Mouse (Mus musculus) left cerebral cortex, postnatal 10 days (tissue): ENCODE measurements around the gene Mcts1. TPM values are rescaled to one million over a fixed set of nuclear protein-coding genes. Genes with fewer than 3 reads are reported as not detected.
A peak's percentile ranks its signal among the peaks of the same experiment; 100 is the strongest.

Experiments
- DNase-seq, 2 experiments: peaks; one replicate each; pipeline ENCODE4 v3.0.0; 2021 to 2022; ENCODE audit warnings: low spot score in 2 of 2, mixed read lengths in 1 of 2; ENCODE audit errors: extremely low spot score in 1 of 2
- intact Hi-C: fragments of 180-260 bp; cut with DNase I; formaldehyde crosslinking; loops from one replicate; pipeline ENCODE4 v1.15.1; 2025
- total RNA-seq, 2 experiments: library from RNA; stranded (reverse); gene quantifications; 2 replicates each; pipeline ENCODE4 v1.2.3; 2021

The Mcts1 gene
- total RNA-seq, result 10 to 100 TPM; 80.7 to 90.5 TPM

DNA sequence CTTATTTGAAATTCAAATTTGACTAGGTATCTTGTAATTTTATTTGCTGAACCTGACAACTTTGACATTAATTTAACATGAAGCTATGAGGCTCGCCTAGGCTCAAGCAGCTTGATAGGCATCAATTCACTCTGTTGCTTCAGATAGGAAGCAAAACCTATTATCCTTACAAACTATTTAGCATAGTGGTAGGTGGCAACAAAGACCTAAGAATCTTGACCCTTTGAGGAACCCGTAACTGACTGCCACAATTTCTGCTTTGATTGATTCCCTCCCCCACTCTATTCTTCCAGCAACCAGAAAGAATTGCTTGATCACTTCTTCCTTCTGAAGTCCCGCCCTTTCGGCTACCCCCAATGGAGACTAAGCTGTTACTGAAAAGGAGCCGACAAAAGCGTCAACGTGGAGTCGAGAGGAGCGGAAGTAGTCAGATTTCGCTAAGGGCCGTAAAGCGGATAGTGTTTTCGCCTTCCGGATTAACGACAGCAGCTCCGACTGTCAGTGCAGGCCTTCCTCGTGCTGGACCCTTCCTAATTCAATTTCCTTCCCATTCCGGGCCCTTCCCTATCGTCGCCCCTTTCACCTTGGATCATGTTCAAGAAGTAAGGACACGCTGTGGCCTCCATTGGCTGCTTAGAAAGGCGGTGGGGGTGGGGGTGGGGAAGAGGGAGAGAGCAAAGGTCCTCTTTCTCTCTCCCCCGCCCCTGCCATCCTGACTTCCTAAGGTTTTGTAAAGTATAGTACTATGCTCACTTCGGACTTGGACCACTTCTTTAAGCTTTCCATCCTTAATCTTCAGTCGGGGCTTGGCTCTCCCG is at the start of gene Mcts1:
Gene Mcts1 (plus strand): TSS at position 402 of the 818 bp plus-strand sequence.
- peak; percentile 72 to 81 for DNase-seq
- intact Hi-C loops, result loop anchor here (5.0 kb wide), 1 partner anchor 33 kb away; no protein-coding TSS in a partner anchor

DNA sequence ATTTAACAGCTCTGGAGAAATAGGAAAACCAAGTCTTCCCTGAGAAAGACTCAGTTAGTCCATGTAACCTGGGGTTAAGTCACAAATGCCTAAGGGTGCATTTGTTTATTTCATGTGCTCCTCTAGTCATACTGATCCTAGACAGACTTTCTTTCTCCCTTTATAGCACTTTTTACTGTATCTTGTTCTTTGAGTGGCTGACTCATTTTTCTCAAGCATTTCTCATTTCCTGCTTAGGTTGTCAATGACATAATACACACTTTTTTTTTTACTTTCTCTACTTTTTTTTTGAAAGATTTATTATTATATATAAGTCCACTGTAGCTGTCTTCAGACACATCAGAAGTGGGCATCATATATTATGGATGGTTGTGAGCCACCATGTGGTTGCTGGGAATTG is 47.1 kb upstream of the Mcts1 start:
- intact Hi-C loops, result no loop called here
- no peak for DNase-seq

DNA sequence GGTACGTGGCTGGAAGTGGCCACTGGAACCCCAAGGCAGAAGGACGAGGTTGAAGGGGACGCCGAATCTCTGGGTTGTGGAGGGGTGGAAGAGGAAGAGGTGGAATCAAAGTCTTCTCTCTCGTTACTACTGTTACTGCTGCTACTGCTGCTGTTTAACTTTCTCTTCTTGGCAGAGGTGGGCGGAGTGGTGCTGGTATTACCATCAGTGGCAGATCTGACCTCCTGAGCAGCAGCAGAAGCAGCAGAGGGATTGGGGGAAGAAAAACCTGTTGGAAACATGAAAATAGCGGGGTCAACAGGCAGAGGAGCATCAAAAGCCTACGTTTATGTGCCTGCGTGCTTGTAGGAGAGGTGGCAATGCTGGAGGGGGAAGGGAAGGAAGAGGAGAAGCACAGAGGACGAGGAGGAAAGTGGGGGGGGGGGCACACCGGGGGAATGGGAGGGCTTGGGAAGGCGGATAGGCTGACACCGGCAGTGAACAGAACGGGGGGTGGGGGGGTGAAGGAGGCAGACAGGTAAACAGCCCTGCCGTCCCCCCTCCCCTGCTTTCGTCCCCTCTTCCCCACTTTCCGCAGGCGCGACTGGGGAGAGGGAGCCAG is 36.3 kb upstream of the Mcts1 start:
- intact Hi-C loops, result no loop called here
- DNase-seq, result peak; percentile 9 to 17

DNA sequence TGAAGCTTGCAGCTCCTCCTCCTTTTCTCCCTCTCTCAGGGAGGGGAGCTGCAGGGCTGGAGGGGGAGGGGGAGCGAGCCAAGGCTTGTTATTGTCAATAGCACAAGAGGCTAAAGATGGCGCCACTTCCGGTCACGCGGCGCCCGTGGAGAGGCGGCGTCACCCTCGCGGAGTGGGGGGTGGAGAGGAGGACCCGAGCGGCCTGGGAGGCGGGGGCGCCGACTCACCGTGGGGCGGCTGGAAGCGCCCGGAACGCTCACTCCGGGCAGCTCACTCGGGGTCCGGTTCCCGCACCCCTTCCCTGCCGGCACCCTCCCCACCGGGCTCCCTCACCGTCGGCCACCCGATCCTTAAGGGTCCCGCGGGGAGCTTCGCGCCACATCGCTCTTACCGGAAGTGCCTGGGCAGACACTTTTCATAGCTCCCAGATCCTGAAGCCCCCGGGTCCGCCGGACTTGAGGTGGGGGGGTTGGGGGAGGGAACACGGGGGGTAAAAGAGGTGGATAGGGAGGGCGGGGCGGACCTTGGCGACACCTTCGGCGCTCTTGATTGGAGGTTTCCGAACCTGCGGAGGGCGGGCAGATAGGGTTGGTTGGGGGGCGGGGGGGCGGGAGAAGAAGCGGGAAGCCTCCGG is 35.7 kb upstream of the Mcts1 start:
- DNase-seq, result peak; percentile 85 to 94
- intact Hi-C loops, result loop anchor here (5.0 kb wide), 1 partner anchor 38 kb away; the partner anchor contains the start of gene Mcts1

DNA sequence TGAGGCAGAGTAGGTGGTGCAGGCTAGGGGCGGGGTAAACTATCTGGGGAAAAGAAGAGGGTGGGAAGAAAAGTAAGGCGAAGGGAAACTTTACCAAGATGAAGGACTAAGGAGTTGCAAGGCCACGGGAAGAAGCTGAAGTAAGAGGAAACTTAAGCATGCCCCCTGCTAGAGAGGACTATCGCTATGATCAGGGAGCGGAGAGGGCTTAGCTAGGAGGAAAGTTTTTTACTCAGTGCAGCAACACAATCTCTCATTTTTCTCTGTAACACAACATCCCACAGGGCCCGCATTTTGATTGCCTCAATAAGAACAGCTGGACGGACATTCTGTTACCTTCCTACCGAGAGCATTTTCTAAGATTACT is 35.2 kb upstream of the Mcts1 start:
- DNase-seq, result no peak
- intact Hi-C loops, result loop anchor here (5.0 kb wide), 1 partner anchor 37 kb away; the partner anchor contains the start of gene Mcts1

DNA sequence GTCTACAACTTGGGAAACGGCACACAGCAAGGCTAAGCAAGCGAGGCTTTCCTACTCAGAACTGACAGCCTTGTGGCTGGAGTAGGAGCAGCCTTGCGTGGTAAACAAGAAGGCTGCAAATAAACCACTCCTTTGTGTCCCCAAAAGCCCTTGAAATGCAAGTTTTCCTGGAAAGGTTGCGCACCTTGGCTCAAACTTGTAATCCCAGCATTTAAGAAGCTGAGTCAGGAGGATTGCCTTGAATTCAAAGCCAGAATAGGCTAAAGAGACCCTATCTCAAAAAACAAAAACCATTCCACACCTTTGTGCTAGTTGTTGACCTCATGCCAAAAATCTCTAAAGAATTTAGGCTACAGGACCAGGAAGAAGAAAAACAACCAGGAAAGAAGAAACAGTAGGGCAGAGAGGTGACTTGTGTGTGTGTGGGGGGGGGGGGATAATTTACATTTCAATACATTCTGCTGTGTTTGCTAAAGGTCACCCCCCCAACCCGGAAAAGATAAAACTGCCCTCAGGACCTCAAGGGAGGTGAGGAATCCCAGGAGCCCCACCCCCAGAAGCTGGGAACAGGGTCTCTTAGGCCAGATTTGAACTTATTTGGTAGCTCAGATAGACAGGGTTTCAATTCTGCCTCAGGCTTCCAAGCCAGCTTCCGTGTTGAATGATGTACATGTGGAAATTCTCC is 33.7 kb upstream of the Mcts1 start:
- no peak for DNase-seq
- intact Hi-C loops, result loop anchor here (5.0 kb wide), 1 partner anchor 36 kb away; the partner anchor contains the start of gene Mcts1

DNA sequence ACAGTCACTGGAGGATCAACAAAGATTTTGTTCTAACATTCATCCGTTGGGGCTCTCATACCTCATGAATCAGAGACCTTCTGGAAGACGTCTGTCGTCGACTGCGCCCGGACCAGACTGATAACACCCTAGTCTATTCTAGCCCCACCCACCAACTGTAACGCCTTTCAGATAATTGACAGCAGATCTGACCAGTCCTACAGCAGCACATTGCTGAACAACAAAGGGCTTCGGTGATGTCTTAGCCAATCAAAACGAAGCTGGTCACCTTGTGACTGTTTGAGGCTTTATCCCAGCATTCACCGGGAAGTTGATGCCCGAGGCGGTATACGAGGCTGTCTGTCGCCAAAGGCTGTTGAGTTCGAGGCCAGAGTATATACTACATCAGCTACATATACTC is 24.3 kb upstream of the Mcts1 start, which contains the start of gene Cul4b:
Gene Cul4b (minus strand): TSS at position 119 of the 400 bp plus-strand sequence.
- intact Hi-C loops, result no loop called here
- DNase-seq, result no peak

DNA sequence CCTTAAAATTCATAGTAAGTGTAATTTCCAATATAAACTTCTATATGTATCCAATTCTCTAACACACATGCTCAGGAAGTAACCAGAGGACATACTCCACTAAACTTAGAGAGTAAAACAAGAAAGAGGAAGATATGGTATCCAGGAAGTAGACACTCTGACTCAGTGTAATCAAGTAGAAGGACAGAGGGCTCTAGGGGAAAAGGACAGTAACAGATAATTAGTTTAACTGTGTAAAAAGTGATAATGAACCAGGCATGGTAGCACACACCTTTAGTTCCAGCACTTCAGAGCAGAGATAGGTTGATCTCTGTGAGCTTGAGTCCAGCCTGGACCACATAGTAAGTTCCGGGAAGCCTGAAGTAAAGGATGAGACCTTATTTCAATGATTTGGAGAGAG is 19.2 kb upstream of the Mcts1 start:
- no peak for DNase-seq
- intact Hi-C loops, result no loop called here

DNA sequence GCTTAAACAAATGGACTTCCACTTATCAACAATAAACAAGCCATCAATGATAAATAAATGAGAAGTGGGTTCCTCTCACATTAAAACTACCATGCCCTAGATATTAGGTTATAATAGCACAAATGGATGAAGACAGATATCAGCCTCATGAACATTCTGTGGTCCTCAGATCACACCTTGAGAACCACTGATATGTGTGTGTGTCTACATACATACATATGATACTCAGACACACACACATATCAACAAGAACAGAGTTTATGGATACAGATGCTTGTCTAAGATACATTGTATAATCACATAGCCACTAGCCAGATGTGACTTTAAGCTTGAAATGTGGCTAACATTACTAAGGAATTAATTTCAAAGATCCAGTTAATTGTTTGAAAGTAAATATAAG is 17.1 kb upstream of the Mcts1 start:
- no peak for DNase-seq
- intact Hi-C loops, result no loop called here

DNA sequence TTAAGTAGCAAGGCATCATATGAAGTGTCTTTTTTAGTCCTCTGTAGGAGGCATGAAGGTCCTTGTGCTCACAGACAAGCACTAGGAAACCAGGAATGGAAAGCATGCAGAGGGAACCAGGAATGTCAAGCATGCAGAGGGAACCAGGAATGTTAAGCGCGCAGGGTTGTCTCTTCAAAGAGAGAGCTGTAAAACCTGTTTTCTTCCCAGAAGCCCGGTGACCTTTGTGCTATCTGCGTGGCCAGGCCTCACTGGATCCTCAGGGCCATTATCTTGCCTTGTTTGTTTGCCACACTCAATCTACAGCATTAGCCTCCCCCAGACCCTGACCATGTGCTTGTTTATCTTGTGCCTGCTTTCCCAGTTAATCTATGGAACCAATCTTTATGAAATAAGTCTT is 10.6 kb upstream of the Mcts1 start:
- intact Hi-C loops, result no loop called here
- no peak for DNase-seq

DNA sequence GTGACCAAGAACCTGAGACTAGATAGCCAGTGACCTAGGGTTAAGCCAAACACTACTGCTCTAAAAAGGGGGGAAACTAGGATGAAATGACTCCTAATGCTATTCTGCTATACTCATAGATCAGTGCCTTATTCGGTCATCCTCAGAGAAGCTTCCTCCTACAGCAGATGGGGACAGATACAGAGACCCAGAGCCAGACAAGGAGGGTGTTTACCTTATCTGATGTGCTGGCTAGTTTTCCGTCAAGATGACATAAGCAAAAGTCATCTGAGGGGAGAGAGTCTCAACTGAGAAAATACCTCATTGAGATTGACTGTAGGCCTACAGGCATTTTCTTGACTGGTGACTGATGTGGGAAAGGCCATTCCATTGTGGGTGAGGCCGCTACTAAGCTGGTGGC is 8.6 kb upstream of the Mcts1 start:
- intact Hi-C loops, result no loop called here
- no peak for DNase-seq

DNA sequence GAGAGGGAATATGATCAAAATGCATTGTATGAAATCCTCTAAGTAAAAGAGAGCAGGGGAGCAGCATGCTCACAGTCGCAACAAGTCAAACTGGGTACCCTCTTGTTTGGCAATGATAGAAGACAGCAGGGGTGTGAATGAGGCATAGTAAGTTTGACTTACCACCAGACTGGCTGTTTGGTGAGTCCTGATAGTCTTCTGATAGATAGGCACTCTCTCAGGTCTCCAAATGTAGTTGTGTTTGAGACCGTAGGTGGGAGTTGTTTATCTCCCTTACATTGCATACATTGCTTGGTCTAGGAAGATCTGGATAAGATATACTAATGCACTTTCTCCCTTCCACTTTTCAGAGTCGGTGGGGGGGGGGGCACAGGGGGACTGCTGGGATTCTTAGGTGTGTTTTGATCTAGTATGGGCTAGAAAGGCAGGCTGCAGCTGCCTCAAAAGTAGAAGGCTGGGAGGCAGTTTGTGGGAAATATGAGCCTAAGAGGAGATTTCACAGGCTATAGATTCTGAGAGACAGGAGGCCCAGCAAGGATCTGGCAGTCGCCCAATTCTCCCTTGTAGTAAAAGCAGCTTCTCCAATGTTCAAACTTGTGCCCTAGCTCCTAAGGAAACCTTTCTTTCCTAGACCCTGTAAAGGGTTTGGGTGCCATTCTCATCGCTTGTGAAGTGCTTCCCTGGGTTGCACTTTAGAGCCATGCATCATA is 7.0 kb upstream of the Mcts1 start:
- peak in 1 of 2 experiments; percentile 22 for DNase-seq
- intact Hi-C loops, result no loop called here

DNA sequence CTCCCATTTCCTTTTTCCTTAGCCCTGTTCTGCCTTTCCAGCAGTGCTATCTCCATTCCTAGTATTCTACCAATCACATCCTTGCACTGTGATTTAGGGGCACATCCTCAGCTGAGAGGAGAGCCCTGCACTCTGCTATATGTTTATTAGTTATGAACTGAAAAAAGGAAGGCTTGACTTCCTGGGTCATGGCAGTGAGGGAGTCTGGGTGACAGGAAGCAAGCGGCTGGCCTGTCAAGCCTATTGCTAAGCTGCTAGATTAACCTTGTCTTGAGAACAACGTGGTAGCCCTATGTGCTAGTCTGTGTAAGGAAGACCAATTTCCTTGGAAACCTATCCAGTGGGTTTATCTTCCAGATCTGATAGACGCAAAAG is 604 bp downstream of the Mcts1 start:
- DNase-seq, result peak; percentile 1 to 22
- intact Hi-C loops, result loop anchor here (5.0 kb wide), 1 partner anchor 34 kb away; no protein-coding TSS in a partner anchor

DNA sequence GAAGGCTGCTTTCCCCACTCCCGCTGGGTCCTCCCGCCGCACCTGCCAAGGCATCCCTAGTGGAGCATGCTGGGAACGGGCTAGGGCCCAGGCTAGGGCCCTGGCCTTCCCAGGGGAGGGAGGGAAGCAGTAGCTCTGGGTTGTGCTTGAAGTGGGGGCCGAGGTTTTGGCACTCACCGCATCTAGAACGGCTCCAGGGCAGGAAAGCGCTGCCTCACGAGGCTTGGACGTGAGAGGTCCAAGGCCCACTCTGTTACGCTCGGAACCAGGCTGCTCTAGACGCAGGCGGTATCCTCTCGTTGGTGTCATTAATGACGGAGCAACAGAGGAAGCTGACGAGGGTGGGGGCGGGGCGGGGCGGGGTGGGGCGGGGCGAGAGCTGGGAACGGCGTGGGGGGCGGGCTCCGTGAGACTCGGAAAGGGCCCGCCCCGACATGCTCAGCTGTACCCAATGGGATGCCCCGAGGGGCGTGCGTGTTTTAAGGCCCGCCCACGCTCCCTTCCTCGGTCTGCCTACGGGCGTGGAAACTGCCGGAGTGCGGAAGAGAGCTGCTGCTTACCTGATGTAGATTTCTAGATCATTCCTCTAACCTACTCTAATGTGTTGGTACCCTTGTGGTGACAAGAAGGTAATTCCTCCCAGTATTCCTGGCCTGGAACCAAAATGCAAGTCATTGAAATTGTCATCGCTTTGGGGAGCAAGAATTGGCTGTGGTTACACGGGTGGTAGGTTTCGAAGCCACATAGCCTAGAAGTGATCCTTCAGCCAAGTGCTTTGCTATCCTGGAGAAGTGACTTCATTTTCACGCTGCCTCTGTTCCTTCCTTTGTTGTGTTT is 34.6 kb downstream of the Mcts1 start, which contains the start of gene C1galt1c1:
Gene C1galt1c1 (minus strand): TSS at position 287 of the 837 bp plus-strand sequence.
- DNase-seq, result peak; percentile 88 to 95
- intact Hi-C loops, result no loop called here

DNA sequence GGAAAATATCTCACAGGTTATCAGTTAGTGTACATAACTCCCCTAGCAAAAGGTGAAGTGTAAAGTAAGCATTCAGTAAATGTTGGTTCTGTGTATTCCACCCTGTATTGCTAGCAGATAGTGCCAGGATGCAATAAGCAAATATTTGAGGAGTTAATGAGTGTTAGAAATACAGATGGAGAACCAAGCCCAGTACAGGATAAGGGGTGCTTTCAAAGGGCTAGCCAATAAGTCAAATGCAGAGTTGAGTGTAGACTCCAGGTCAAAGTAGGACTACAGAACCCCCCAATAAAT is 35.2 kb downstream of the Mcts1 start:
- DNase-seq, result no peak
- intact Hi-C loops, result no loop called here

DNA sequence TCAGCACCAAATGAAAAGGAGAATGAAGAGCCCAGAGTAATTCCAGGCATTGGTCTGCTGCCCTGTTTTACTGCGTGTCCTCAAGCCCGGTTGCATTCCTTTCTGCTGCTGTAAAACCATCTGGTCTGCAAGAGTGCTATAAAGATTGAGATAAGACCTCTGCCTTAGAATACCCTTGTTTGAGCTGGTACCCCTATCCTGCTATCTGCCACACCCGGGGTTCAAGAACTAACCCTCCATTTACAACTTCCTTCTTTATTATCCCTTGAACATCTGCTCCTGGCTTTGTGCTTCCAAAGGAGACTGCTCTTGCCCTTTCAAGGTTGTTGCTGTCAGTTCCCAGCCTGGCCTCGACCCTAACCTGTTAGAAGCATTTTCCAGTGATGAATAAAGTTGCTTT is 41.1 kb downstream of the Mcts1 start:
- no peak for DNase-seq
- intact Hi-C loops, result no loop called here

DNA sequence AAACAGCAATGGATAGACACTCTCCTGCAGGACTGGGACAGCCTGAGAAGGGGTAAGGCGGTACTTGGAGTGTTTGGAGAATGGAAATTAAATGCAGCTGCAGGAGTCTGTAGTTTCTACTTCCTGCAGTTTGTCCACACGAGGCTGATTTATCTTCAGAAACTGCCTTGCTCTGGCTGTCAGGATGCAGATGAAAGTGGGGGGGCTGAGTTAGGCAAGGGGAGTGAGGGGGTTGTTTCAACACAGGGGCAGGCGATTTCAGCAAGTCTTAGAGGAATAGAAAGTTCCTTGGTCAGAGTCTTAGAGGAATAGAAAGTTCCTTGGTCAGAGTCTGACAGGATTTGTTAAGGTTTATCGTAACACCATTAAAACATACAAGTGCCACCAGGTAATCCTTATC is 41.8 kb downstream of the Mcts1 start:
- no peak for DNase-seq
- intact Hi-C loops, result no loop called here
